Mouse (Mus musculus) frontal cortex, postnatal 10 days (tissue): ENCODE results near the gene Rnpep.

Experiments
- DNase-seq, 2 experiments: peaks; one replicate each; pipeline ENCODE4 v3.0.0; 2022; ENCODE audit warnings: low spot score in 2 of 2, mixed read lengths in 1 of 2

Gene Rnpep

GRCm38 (mm10) chr1:135283826-135284291 is at the start of gene Rnpep:
Rnpep (minus strand) TSS chr1:135284084.
- DNase-seq = peak; percentile 43 to 73

GRCm38 (mm10) chr1:135330578-135330977 is 46.7 kb upstream of the Rnpep start:
- no peak for DNase-seq

DNA sequence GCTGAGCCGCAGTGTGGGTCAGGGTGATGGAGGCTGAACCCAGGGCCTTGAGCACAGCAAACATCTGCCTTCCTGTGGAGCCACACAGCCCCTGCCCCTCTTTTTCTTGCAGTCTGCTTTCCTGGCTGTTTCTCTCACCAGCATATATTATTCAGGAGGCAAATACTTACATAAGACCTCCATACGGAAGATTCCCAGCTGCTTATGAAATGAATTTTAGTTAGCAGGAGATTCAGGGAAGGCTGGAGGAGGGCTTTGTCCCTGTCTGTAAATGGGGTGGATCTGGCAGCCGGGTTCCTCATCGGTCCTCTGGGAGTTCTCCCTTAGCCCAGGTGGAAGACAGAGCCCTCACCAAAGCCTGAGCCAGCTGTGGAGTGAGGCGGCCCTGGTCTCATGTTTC is 44.5 kb upstream of the Rnpep start:
- DNase-seq = no peak

DNA sequence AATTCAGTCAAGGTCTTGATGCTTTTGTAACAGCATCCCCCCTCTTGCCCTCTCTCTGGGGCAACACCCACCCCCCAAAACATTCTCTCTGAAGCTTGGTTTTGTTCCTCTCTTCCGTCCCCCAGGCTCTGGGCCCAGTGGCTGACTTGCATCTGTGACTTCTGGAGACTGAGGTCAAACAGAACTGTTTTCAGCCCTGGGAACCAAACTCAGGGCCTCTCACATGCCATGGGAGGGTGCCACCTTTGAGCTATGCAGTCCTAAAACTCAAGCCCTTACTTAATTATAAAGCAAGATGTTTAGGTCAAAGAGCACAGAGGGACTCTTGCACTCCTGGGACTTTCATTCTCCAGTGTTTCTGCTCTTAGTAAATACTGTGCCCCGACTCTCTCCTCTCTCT is 42.0 kb upstream of the Rnpep start:
- no peak for DNase-seq

GRCm38 (mm10) chr1:135324571-135324970 is 40.7 kb upstream of the Rnpep start, which contains the start of gene Lmod1:
Lmod1 (plus strand) TSS chr1:135324807.
- DNase-seq = no peak

GRCm38 (mm10) chr1:135323367-135323901 is 39.5 kb upstream of the Rnpep start:
- DNase-seq = no peak

DNA sequence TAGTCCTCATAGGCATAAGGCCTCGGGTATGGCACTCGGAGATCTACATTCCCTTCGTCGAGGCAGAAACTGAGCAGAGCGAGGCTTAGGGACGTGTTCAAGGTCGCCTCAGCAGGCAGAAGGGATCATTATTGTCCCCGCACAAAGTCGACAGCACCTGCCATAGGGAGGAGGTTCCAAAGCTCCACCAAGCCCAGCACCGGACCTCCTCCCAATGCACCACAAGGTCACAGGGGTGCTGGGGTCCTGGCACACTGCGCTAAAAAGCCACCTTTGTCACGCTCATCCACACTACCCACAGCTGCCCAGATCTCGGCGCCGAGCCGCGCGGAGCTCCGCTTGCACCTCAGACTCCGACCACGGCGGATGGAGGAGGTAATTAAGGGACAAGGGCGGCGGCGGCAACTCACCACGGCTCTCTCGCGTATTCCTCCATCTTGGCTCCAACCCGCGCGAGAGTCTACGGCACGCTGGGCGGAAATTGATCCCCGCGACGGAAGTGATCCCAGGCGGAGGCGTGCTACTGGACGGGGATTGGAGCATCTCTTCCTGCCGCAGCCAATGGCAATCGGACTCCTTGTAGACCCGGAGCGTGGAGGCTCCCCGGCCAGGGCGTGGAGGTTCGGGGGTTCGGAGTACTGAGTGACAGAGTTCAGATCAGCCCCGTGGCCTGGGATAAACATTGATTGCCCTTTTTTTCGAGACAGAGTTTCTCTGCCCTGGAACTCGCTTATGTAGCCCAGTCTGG is 29.6 kb upstream of the Rnpep start, which contains the start of gene Timm17a:
TSS of gene Timm17a (minus strand) at position 495 of the 748 bp plus-strand sequence.
- DNase-seq = peak; percentile 91 to 93

GRCm38 (mm10) chr1:135312201-135312600 is 28.3 kb upstream of the Rnpep start:
- DNase-seq = no peak

DNA sequence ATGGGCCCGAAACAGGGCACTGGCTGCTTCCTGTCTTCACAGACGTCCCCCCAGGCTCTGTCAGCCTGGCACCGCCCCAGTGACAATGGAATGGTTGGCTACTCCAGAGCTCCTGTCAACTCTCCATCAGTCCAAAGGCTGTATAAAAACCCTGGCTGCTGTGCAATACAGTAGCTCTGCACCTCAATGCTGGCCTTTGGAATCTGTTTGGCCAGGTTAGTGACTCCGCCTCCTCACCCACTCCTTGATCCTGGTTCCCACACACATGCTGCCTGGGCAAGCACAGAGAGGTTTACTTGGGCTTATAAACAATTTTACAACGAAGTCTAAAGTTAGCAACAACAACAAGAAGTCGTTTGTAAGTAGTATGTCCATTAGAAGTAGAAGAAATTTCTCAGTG is 27.5 kb upstream of the Rnpep start:
- no peak for DNase-seq

GRCm38 (mm10) chr1:135290908-135291307 is 7.0 kb upstream of the Rnpep start:
- DNase-seq = no peak

GRCm38 (mm10) chr1:135286311-135286710 is 2.4 kb upstream of the Rnpep start:
- no peak for DNase-seq

DNA sequence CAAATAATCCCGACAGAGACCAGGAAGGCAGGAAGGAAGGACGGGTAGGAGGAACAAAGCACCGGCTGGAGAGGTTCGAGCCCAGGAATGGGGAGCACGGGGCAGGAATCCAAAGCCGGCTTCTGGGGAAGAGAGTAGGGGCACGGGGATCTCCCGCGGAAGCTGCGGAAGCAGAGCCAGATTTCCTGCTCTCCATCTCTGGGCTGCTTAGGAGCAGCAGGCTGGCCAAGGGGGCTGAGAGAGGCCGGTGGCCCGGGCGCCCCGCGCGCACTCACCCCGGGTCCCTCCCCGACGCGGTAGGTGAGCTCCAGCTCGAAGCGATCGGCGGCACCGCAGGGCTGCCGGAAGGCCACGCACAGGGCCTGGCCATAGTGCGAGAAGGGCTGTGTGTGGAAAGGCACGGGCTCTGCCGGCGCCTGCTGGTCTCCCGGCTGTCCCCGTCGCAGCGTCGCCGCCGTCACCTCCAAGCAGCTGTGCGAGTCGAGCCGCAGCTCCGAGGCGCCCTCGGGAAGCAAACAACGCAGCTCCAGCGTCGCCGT is 528 bp downstream of the Rnpep start:
- peak in 1 of 2 experiments; percentile 20 for DNase-seq

- no peak for DNase-seq
These were observed 1.2 kb downstream of the Rnpep start for GRCm38 (mm10) chr1:135282536-135283286.

- no peak for DNase-seq
These were observed 2.0 kb downstream of the Rnpep start for GRCm38 (mm10) chr1:135281841-135282240.

- DNase-seq = peak in 1 of 2 experiments; percentile 66
These were observed 3.2 kb downstream of the Rnpep start for GRCm38 (mm10) chr1:135280646-135281045.

GRCm38 (mm10) chr1:135271371-135271770 is 12.5 kb downstream of the Rnpep start:
- no peak for DNase-seq

DNA sequence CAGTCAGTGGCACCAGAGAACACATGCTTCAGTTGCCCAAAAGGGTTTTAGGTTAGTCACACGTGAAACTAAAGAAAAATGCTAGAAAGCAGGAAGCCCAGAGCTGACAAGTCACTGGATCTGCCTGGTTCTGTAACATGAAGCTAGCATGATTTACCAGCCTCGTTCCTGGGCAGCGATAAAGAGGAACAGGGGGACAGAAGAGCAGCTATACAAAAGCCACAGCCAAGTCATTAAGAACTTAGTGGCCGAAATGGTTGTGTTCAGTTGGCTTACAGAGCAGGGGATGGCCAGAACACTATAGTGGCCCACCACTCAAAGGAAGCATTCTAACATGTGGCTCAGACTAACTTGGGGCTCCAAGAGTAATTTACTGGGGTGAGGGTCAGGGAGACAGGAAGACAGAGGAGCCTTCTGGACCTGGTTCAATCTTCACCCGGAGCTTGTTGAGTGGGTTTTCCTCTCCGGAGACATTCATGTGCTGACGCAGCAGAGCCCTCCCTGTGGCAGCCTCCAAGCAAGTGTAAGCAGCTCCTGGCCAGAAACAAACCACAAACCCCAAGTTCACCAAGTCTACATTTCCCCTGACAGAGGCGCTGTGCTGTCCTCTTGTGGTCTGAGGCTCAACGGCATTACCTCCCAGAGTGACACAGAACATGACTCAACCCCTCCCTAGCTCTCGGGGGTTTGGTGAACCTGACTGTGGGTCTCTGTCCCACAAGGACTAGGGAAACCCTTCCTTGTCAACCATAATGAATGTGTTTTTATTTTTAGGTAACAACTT is 16.0 kb downstream of the Rnpep start:
- no peak for DNase-seq

- no peak for DNase-seq
These were observed 18.1 kb downstream of the Rnpep start for GRCm38 (mm10) chr1:135265834-135266233.

GRCm38 (mm10) chr1:135263316-135263715 is 20.6 kb downstream of the Rnpep start:
- DNase-seq = no peak

GRCm38 (mm10) chr1:135262329-135262728 is 21.6 kb downstream of the Rnpep start:
- no peak for DNase-seq

DNA sequence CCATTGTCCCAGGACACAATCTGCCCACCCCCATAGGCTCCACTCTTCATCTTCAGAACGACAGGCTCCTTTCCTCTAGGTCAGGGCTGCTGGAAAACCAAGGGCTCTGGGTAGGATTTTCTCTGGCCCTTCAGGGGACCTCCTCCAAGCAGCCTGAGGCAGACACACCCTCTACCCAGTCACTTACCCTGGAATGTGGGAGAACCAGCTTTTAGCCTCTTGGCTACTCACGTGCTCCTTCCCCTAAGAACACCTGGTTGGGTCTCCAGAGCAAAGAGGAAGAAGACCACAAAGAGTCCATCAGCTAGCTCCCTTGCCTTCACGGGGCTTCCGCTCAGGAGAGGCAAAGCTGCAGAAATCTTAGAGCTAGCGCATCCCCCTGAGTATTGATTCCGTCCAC is 23.0 kb downstream of the Rnpep start:
- DNase-seq = no peak

GRCm38 (mm10) chr1:135259128-135259436 is 24.8 kb downstream of the Rnpep start:
- peak; percentile 38 to 68 for DNase-seq
